Mouse (Mus musculus) heart, adult 2 months (tissue): ENCODE measurements at regions not wholly inside any gene's neighbourhood (a gene's known extent, or its start where the extent isn't known, plus 50 kb on each side); places are given as distances from the start of the nearest gene placed in this dataset.
A peak's percentile ranks its signal among the peaks of the same experiment; 100 is the strongest.

Experiments
- DNase-seq, 2 experiments: peaks; one replicate each; pipeline ENCODE4 v3.0.0; 2021
- H3K27ac ChIP-seq: fragments of 200-600 bp; 2 replicates; pipeline ENCODE4 v1.8.1; 2022
- H3K27me3 ChIP-seq: fragments of 200-500 bp; 2 replicates; pipeline ENCODE4 v1.6.1; 2012; ENCODE audit warnings: mild to moderate bottlenecking, low read length, inconsistent platforms, mixed read lengths; ENCODE audit not compliant: control insufficient read depth, insufficient read depth
- H3K36me3 ChIP-seq: fragments of 200-500 bp; 2 replicates; pipeline ENCODE4 v1.6.1; 2012; ENCODE audit warnings: low read length, inconsistent platforms; ENCODE audit not compliant: control insufficient read depth, insufficient read depth
- H3K4me1 ChIP-seq: fragments of 200-500 bp; 2 replicates; pipeline ENCODE4 v1.6.1; 2011; ENCODE audit warnings: low read length; ENCODE audit not compliant: control insufficient read depth, insufficient read depth
- H3K4me3 ChIP-seq: fragments of 200-600 bp; 2 replicates; pipeline ENCODE4 v1.8.1; 2022
- H3K79me2 ChIP-seq: fragments of 200-500 bp; replicated peaks from 2 replicates; pipeline ENCODE4 v1.6.1; 2012; ENCODE audit warnings: mild to moderate bottlenecking, inconsistent platforms, low read length, moderate library complexity, mixed read lengths; ENCODE audit not compliant: control insufficient read depth, insufficient read depth
- H3K9ac ChIP-seq: fragments of 200-500 bp; 2 replicates; pipeline ENCODE4 v1.6.1; 2012; ENCODE audit warnings: low read depth, mild to moderate bottlenecking, control low read depth, inconsistent platforms, low read length, mixed read lengths
- CTCF ChIP-seq: fragments of 200-600 bp; IDR thresholded peaks from 2 replicates; pipeline ENCODE4 v1.8.1; 2022; ENCODE audit warnings: antibody characterized with exemption, mild to moderate bottlenecking, moderate library complexity
- EP300 ChIP-seq: fragments of 200-500 bp; IDR thresholded peaks from 2 replicates; pipeline ENCODE4 v1.6.1; 2011; ENCODE audit warnings: low read depth, low read length, control low read depth; ENCODE audit not compliant: insufficient read depth
- POLR2A ChIP-seq: fragments of 200-500 bp; IDR thresholded peaks from 2 replicates; pipeline ENCODE4 v1.6.1; 2011; ENCODE audit warnings: mild to moderate bottlenecking, low read depth, low read length, control low read depth; ENCODE audit not compliant: insufficient read depth
- WGBS: fragments of 180-500 bp; shearing (Covaris S2); methylation state at CpG from one replicate; pipeline ENCODE4 v1.1.7; 2018; 5-methylcytosine and 5-hydroxymethylcytosine counted together
- intact Hi-C: fragments of 180-260 bp; cut with DNase I; formaldehyde crosslinking; loops from one replicate; pipeline ENCODE4 v1.15.1; 2025

DNA sequence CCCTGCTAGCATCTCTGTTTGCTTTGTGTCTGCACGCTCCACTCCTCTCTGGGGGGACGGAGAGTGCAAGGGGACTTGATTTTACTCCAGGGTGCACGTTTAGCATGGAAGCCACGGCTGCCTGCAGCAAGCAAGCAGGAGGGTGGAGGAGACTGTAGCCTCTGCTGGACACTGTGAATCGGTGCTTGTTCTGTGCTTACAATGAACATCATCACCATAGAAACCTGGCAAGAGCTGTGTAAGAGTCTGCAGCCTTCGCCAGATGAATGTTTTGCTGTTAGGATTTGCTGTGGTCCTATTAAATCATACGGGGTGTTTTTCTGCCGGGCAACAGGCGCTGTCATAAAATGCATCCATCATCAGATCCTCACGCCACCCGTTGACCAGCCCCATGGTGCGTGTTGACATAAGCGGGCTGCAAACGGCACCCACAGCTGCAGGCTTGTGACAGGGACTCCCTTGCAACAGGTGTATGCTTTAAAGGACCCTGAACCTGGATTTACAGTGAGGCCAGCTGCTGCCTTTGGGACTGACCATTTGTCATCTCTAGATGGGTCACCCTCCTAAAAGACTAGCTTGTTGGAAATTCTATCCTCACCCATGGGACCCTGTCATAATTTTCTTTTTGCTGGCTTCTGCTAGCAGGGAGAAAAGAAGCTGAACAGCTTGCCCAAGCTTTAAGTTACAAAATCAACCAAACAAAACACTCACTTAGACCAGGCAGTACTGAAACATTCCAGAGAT lies 308.5 kb downstream of the Gadd45g start:
- Histone ChIP-seq H3K79me2 (no peaks in the 10 kb centered on the region), H3K27ac (no peak overlapping the region), H3K36me3 (no peaks in the 10 kb centered on the region), H3K9ac (no peak overlapping the region), H3K4me1 (no peaks in the 10 kb centered on the region; the same call in 1 of the 2 replicates), H3K4me3 (no peak overlapping the region), H3K27me3 (no peaks in the 10 kb centered on the region)
- peak; percentile 9 to 22 for DNase-seq
- intact Hi-C loops, result no loop called here
- TF ChIP-seq POLR2A, result no peak
- 61% methylated on average over 14 of the region's 14 CpGs for WGBS

DNA sequence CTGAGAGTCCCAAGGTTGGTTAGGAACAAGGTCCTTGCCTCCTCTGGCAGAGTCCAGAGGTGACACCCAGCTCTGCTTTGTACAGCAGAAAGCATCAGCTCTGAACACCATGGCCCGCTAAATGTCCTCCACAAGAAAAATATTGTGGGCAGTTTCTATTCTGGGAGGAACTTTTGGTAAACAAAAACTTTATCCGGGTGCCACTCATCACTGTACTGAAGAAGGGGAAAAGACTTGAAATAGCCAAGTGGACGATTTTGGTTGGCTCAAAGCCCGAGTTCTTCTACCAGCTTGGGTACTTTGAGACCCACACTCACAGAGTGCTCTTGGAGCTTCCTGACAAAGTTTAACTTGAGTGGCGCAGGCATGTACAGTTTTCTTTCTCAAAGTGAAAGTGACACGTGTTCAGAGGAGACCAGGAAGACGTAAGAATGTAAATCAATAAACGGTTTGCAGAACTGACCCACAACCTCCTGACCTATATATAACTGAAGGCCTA lies 309.2 kb downstream of the Gadd45g start:
- WGBS, result 41% methylated on average over 8 of the region's 8 CpGs
- H3K27me3 ChIP-seq, result no peaks in the 10 kb centered on the region
- no peak overlapping the region for H3K9ac ChIP-seq
- TF ChIP-seq EP300, result no peak
- TF ChIP-seq POLR2A, result no peak
- TF ChIP-seq CTCF, result no peak
- H3K27ac ChIP-seq, result no peak overlapping the region
- no peaks in the 10 kb centered on the region for H3K79me2 ChIP-seq
- H3K4me3 ChIP-seq, result no peak overlapping the region
- intact Hi-C loops, result no loop called here
- no peaks in the 10 kb centered on the region; the same call in 1 of the 2 replicates for H3K4me1 ChIP-seq
- peak in 1 of 2 experiments; percentile 6 for DNase-seq
- no peaks in the 10 kb centered on the region for H3K36me3 ChIP-seq

DNA sequence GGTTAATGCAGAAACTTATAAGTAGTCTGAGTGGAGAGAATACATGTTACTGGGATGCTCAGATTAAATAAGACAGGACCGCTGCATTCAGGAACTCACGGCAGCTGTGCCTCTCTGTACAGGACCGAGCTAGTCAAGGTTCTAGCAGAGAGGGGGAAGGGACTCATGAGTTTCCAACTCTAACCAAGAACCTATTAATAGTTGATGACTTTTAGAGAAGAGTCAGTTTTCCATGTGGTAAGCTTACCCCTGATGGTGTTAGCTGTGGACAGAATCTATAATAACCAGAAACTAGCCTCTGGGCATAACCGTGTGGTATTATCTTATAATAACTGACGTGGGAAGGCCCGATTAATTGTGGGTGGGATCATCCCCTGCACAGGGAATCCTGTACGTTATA lies 316.2 kb downstream of the Gadd45g start:
- no peak for TF ChIP-seq CTCF
- TF ChIP-seq EP300, result no peak
- H3K79me2 ChIP-seq, result no peaks in the 10 kb centered on the region
- no peaks in the 10 kb centered on the region for H3K36me3 ChIP-seq
- no peaks in the 10 kb centered on the region for H3K4me1 ChIP-seq
- H3K4me3 ChIP-seq, result no peak overlapping the region
- no peak for DNase-seq
- no peak overlapping the region for H3K9ac ChIP-seq
- WGBS, result 89% methylated on average over 7 of the region's 7 CpGs
- H3K27ac ChIP-seq, result no peak overlapping the region
- no peaks in the 10 kb centered on the region for H3K27me3 ChIP-seq
- intact Hi-C loops, result no loop called here

DNA sequence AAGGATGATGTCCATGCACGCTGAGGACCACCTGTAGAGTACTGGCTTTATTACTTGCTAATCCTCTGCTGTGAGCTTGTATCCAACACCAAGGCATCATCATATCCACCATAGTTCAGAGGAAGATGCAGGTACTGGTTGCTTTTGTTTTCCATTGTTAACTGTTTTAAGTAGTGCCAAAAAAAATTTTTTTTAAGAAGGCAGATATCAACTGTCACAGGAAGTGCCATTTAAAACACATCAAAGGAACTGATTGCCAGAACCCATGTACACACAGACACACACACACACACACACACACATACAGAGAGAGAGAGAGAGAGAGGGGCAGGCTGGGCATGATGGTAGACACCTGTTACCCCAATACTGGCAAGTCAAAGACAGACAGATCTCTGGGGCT lies 319.1 kb downstream of the Gadd45g start:
- no peak overlapping the region for H3K4me3 ChIP-seq
- WGBS, result 100% methylated on average over 1 of the region's 1 CpGs
- no peak overlapping the region for H3K27ac ChIP-seq
- no peaks in the 10 kb centered on the region for H3K36me3 ChIP-seq
- no peaks in the 10 kb centered on the region for H3K27me3 ChIP-seq
- intact Hi-C loops, result no loop called here
- no peaks in the 10 kb centered on the region for H3K4me1 ChIP-seq
- DNase-seq, result no peak
- H3K9ac ChIP-seq, result no peak overlapping the region
- no peak for TF ChIP-seq CTCF
- TF ChIP-seq POLR2A, result no peak
- no peak for TF ChIP-seq EP300
- H3K79me2 ChIP-seq, result no peaks in the 10 kb centered on the region

DNA sequence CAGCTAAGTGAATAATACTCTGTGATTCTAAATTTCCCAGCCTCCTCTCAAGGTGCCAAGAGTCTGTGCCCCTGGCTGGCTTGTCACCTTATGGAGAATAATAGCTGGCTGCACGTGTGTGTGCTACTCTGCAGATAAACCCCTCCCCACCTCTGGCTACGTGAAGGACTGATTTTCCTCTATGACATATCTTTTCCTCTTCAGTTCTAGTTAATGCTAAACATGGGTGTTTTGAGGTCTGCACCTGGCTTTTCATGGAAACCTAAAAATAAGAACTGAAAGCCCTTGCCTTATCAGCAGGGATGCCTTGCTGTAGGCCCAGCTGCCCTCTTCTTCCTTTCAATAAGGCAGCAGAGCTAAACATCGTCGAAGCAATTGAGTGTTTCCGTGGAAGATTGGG lies 321.5 kb downstream of the Gadd45g start:
- 67% methylated on average over 5 of the region's 5 CpGs for WGBS
- Histone ChIP-seq H3K9ac (no peak overlapping the region), H3K4me1 (no peaks in the 10 kb centered on the region), H3K36me3 (no peaks in the 10 kb centered on the region), H3K79me2 (no peaks in the 10 kb centered on the region), H3K27me3 (no peaks in the 10 kb centered on the region), H3K27ac (no peak overlapping the region), H3K4me3 (no peak overlapping the region)
- intact Hi-C loops, result no loop called here
- DNase-seq, result no peak
- TF ChIP-seq CTCF, result no peak
- no peak for TF ChIP-seq EP300
- no peak for TF ChIP-seq POLR2A

DNA sequence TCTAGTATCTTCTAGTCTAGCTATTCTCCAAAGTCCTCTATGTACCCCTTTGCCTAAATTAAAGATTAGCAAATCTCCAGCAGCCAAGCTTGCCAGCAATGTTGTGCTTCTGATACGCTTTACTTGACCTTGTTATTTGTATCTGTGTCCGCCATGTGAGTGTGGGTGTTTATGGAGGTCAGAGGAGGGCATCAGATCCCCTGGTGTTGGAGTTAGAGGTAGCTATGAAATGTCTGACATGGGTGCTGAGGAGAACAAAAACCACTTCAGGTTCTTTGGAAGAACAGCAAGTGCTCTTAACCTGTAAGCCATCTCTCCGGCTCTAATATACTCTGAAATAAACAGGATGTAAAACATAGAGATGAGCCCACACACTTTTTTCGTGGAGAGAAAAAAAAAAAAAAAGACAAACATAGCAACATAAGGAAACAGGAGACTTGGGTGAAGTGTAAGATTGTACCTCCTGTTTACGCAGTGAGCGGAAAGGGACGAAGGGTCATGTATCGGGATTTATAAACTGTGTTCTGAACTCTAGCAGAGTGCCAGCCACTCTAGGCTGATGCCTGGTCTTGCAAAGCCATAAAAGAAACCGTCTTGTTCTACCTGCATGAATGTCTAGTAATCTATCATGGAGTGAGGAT lies 326.3 kb downstream of the Gadd45g start:
- Histone ChIP-seq H3K4me1 (no peaks in the 10 kb centered on the region), H3K4me3 (no peak overlapping the region), H3K27ac (no peak overlapping the region), H3K36me3 (no peaks in the 10 kb centered on the region), H3K27me3 (no peaks in the 10 kb centered on the region), H3K79me2 (no peaks in the 10 kb centered on the region), H3K9ac (no peak overlapping the region)
- intact Hi-C loops, result no loop called here
- DNase-seq, result no peak
- 81% methylated on average over 9 of the region's 9 CpGs for WGBS
- TF ChIP-seq EP300 (no peak), CTCF (no peak), POLR2A (no peak)
